Mouse (Mus musculus): ENCODE results near the gene Phf3. TPM values are rescaled to one million over a fixed set of nuclear protein-coding genes. Genes with fewer than 3 reads are reported as not detected.

Phf3 gene
- 23.5 TPM for polyA plus RNA-seq (2014; fragmentation: Illumina TruSeq; extraction: RNeasy Lipid Tissue Mini Kit (QIAGEN cat#74804); ENCODE audit: low read depth, low replicate concordance)

GRCm38 (mm10) chr1:30873541-30874260 lies at the start of gene Phf3:
TSS of gene Phf3 (minus strand) at chr1:30873921.

Other genes starting within 250 kb of the Phf3 start
- not detected for gene AC153137.1, start 104.0 kb upstream of the Phf3 start, polyA plus RNA-seq (2014; fragmentation: Illumina TruSeq; extraction: RNeasy Lipid Tissue Mini Kit (QIAGEN cat#74804); ENCODE audit: low read depth, low replicate concordance)

All from heart, adult 10 weeks (tissue).